Mouse (Mus musculus) thymus, postnatal 10 days (tissue): Measurements from ENCODE around the gene Tmub1.
A peak's percentile ranks its signal among the peaks of the same experiment; 100 is the strongest.

Source experiments
- DNase-seq, 2 experiments: peaks; one replicate each; pipeline ENCODE4 v3.0.0; 2021; ENCODE audit warnings: low spot score in 2 of 2

Tmub1 gene

GRCm38 (mm10) chr5:24453985-24454303, 6.3 kb upstream of the Tmub1 start:
- no peak for DNase-seq

- DNase-seq: no peak
These were observed 5.8 kb upstream of the Tmub1 start for GRCm38 (mm10) chr5:24453283-24453984.

GRCm38 (mm10) chr5:24452691-24453233, 5.1 kb upstream of the Tmub1 start:
- peak; percentile 14 to 26 for DNase-seq

- peak; percentile 38 to 40 for DNase-seq
These were observed 4.5 kb upstream of the Tmub1 start, which contains the start of gene Agap3 for GRCm38 (mm10) chr5:24452030-24452690. Agap3 (plus strand) TSS chr5:24452177.

- peak; percentile 78 to 82 for DNase-seq
These were observed 3.8 kb upstream of the Tmub1 start for GRCm38 (mm10) chr5:24451264-24452029.

DNA sequence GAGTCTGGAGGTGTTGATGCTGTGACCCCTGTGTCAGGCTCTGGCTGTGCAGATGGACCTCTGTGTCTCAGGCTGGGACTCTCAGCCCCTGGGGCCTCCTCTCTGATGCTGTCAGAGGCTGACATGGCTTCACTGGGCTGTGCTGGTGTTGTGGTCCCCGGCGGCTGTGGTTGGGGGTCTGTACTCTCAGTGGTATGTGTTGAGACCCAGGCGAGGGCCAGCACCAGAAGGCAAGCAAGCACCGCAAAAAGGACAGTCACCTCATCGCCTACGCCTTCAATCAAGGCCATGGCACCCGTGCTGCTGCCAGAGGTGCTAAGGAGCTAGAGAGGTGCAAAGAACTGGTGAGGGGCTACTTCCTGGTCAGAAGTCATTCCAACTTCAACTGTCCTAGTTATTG, 1.0 kb downstream of the Tmub1 start:
- peak in 1 of 2 experiments; percentile 9 for DNase-seq

GRCm38 (mm10) chr5:24445428-24446080, 2.1 kb downstream of the Tmub1 start:
- peak in 1 of 2 experiments; percentile 36 for DNase-seq

GRCm38 (mm10) chr5:24444746-24445427, 2.8 kb downstream of the Tmub1 start, which contains the start of gene Fastk:
Fastk (minus strand) TSS chr5:24445287.
- DNase-seq: peak; percentile 88 to 94

GRCm38 (mm10) chr5:24443927-24444326, 3.7 kb downstream of the Tmub1 start:
- peak in 1 of 2 experiments; percentile 17 for DNase-seq

DNA sequence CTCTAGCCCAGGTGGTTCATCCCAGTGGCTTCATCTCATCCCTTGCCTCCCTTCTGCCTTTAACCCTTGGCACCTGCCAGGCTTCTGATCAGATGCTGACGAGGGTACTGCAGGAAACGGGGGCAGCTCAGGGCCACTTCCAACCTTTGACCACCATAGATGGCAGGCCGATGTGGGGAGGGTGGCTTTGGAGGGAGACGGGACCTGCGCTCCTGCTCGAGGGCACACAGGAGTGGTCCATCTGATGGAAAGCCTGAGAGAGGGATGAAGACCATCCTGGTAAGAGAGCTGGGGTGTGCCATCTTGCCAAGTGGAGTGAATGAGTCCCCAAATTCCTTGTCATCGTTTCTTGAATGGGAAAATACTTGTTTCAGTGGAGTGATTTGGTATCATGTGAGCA, 4.5 kb downstream of the Tmub1 start:
- DNase-seq: no peak

- DNase-seq: peak in 1 of 2 experiments; percentile 23
These were observed 5.6 kb downstream of the Tmub1 start for GRCm38 (mm10) chr5:24442029-24442428.

DNA sequence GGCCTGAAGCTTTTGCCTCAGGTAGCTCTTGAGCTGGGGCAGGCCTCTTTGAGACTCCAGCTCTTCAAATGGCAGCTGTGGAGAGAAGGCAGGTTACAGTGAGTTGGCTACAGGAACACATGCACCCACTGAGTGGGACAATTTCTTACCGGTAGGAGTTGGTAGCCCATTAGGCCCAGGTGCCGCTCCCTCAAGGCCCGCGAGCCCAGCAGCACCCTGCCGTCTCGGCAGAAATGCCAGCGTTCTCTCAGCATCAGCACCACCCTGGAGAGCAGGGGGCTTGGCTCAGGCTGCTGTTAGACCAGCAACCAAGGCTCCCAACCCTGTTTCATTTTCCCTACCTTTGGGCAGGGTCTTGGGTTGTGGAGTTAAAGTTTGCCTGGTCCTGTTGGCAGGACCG, 6.5 kb downstream of the Tmub1 start:
- DNase-seq: no peak

GRCm38 (mm10) chr5:24433993-24434392, 13.7 kb downstream of the Tmub1 start:
- DNase-seq: no peak

DNA sequence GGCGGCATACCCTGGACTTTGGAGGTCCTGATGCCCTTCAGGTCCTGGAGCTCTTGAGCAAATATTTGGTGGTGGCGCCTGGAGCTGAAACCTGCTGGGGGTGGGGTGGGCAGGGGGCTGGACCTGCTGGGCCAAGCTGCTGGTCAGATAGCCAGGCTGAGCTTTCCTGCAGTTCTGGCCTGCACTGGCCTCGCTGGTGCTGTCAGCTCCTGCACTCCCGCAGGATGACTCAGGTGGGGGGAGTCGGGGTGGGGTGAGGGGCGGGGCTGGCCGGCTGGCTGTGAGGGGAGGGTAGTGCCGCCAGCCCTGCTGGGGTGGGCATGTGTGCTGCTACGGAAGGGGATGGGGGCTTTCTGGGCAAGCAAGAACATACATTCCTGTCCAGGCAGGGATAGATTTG, 19.1 kb downstream of the Tmub1 start:
- DNase-seq: no peak

DNA sequence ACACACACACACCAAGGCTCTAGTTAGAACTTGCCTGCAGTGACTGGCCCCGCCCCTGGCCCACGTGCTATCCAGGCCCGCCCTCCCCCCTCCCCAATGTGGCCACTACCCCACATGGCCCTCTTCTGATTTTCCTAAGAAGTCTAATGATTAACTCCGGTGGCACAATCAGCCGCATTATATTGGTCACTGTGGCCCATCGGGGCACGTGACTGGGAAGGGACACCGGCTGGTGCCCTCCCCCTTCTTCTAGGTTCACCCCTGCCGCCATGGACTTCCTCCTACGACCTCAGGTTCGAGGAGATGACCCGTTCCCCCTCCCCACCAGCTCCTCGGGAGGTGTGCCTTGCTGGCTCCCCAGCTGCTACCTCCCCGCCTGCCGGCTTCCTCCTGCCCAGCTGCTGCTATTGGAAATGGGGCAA, 19.7 kb downstream of the Tmub1 start:
- DNase-seq: no peak

DNA sequence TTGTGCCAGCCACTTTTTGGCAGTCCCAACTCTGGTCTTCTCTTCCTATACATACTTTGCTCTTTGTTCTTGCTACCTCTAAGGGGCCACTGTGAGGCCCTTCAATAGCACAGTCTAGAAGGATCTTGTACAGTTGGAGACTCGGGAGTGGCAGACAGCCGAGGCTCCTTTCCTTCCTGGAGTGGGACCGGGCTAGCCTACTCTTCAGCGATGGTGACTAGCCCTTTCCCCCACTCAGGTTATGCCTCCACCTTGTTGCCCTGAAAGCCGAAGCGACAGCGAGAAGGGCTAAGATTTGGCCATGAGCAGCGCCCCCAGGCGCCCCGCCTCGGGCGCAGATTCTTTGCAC, 20.4 kb downstream of the Tmub1 start:
- no peak for DNase-seq

DNA sequence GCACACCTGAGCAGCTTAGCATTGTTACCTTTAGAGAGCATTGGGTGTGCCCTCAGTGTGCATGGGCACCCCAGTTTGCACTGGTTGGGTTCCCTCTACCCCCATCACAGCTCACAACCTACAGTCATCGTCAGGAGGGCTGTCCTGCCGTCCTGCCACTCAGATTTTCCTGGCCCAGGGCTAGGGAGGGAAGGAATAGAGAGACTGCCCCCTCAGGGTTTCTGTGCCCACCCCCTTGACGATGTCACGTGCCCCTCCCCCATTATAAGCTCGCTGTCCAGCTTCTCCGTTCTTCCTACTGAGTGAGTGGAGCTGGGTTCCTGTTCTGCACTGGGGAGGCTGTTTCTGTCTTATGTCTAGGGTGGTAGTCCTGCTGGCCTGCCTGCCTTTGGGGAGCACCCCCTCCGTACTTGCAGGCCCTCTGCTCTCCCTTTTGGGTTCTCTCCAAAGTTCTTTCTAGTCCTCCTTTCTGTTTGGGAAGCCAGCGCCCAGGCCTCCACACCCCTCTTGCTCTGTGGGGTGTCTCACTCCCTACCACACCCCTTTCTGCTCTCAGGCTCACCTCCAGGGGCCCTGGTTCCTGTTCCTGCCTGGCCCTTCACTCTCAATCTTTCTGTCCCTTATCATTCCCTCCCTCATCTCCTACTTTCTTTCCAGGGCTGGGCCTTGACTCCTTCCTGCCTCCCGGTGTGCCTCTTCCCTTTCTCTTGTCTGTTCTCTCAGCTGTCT, 20.9 kb downstream of the Tmub1 start:
- no peak for DNase-seq

DNA sequence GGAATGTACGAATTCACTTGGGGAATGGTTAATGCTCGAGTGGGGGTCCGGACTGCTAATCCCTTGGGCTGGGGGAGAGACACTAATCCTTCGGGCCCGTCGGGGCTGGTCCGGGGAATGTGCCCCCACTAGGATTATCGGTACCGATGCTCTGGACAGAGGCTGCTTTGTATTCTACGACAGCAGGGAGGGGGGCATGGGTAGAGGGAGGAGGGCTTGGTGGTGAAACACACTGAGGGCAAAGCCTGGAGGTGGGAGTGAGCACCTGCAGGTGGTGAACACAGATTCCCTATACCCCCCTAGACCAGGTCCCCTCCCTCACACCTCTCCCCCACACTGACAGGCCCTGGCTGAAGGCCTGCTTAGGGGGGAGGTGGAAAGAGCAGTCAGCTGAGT, 21.6 kb downstream of the Tmub1 start:
- DNase-seq: peak in 1 of 2 experiments; percentile 42

GRCm38 (mm10) chr5:24425421-24426036, 22.1 kb downstream of the Tmub1 start:
- peak; percentile 68 to 74 for DNase-seq

DNA sequence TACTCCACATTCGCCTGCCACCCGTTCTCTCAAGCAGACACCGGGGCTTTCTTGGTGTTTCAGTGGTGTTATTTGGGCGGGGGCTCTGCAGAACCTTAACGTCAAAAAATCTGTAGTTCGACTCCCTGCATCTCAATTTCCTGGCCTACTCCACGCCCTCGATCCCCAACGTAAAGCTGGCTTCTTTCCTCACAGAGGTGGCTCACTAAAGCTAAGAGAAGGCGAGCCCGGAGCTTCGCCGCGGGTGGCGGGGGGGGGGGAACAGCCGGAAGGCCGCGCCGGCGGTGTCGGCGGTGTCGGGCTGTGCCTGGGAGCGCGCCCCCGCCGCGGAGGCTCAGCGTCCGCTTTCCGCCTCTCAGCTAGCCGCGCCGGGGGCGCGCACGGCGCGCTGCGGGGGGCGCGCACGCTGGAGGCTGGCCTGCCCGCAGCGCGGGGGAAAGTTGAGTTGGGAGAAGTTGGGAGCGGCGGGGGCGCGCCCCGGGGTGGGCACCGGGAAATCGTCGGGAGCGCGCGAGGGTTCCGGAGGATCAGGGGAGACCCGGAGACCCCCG, 22.7 kb downstream of the Tmub1 start:
- peak; percentile 80 to 87 for DNase-seq
